8 mouse cellular contexts compared by ENCODE assay signal in genomic region chr19:32956916-32957558, GRCm38 (mm10).
DNase-seq lines count a peak whose midpoint lies in the region; ATAC-seq and TF ChIP-seq lines count a peak whose summit lies in the region.

No protein-coding gene starts in this region.

- 4% methylated on average over 13 of the region's 13 CpGs for WGBS in hindbrain, embryonic 13.5 days
- 3% methylated on average over 13 of the region's 13 CpGs for WGBS in lung, embryonic 14.5 days

- no peaks in the 10 kb centered on the region for H3K9me3 ChIP-seq in hindbrain, embryonic 13.5 days
- no peaks in the 10 kb centered on the region for H3K9me3 ChIP-seq in lung, embryonic 14.5 days (ENCODE audit: low read depth, low read length)

- no peak for TF ChIP-seq CTCF in bone marrow macrophage, adult 2 months (IDR thresholded peaks at IDR 0.05; ENCODE audit: low read depth, low read length)
- TF ChIP-seq CTCF in lung, embryonic 14.5 days (IDR thresholded peaks at IDR 0.05; ENCODE audit: low read depth): no peak

- no peak overlapping the region for H3K27ac ChIP-seq in bone marrow macrophage, adult 2 months (ENCODE audit: insufficient read depth, low read depth, low read length)
- H3K27ac ChIP-seq in hindbrain, embryonic 13.5 days: no peak overlapping the region
- no peak overlapping the region for H3K27ac ChIP-seq in lung, embryonic 14.5 days (ENCODE audit: low read depth)

- H3K9ac ChIP-seq in hindbrain, embryonic 13.5 days: no peak overlapping the region
- H3K9ac ChIP-seq in lung, embryonic 14.5 days: no peak overlapping the region

- peaks cover 35% of the 10 kb centered on the region for H3K4me1 ChIP-seq in bone marrow macrophage, adult 2 months (ENCODE audit: control insufficient read depth, insufficient read depth, low read length)
- peaks cover 24% of the 10 kb centered on the region for H3K4me1 ChIP-seq in hindbrain, embryonic 13.5 days (replicated peaks)
- H3K4me1 ChIP-seq in lung, embryonic 14.5 days (ENCODE audit: insufficient read depth): no peaks in the 10 kb centered on the region

- DNase-seq in frontal cortex, postnatal 25 days (ENCODE audit: low spot score in 2 of 2): no peak
- peak; percentile 38 for DNase-seq in lung, embryonic 14.5 days
- DNase-seq in retina, embryonic 14.5 days (ENCODE audit: low spot score): peak; percentile 49
- no peak for DNase-seq in adipocyte (ENCODE audit: low spot score)
- DNase-seq in gastrocnemius, adult 8-10 months (ENCODE audit: low spot score in 2 of 2): no peak

- peaks cover 8% of the 10 kb centered on the region; the same call in 1 of the 2 replicates for H3K27me3 ChIP-seq in hindbrain, embryonic 13.5 days
- H3K27me3 ChIP-seq in lung, embryonic 14.5 days (ENCODE audit: insufficient read depth, low read length): no peaks in the 10 kb centered on the region

- peak; percentile 66 for ATAC-seq in frontal cortex, adult (ENCODE audit: low TSS enrichment)
- no peak for ATAC-seq in hindbrain, embryonic 13.5 days (ENCODE audit: low FRiP score)
- ATAC-seq in lung, embryonic 14.5 days (ENCODE audit: insufficient read depth): peak; percentile 69; the same call in 1 of the 2 replicates

- no peak for TF ChIP-seq POLR2A in bone marrow macrophage, adult 2 months (IDR thresholded peaks at IDR 0.05; ENCODE audit: borderline replicate concordance, low read depth, low read length)

- no peaks in the 10 kb centered on the region for H3K36me3 ChIP-seq in hindbrain, embryonic 13.5 days
- no peaks in the 10 kb centered on the region for H3K36me3 ChIP-seq in lung, embryonic 14.5 days (ENCODE audit: insufficient read depth)

- peak overlapping the region; percentile 44 for H3K4me3 ChIP-seq in bone marrow macrophage, adult 2 months (ENCODE audit: insufficient read depth, low read length)
- H3K4me3 ChIP-seq in hindbrain, embryonic 13.5 days: no peak overlapping the region; the same call in 1 of the 2 replicates
- peak overlapping the region; percentile 20; the same call in 1 of the 2 replicates for H3K4me3 ChIP-seq in lung, embryonic 14.5 days (ENCODE audit: low read depth, low read length)

- H3K4me2 ChIP-seq in hindbrain, embryonic 13.5 days: peak overlapping the region; percentile 49
- H3K4me2 ChIP-seq in lung, embryonic 14.5 days: peak overlapping the region; percentile 59

Comparison
In these comparisons a context has a peak if more than half of its experiments do, and no peak if none do; other contexts are left out.
1. DNase-seq: peak in lung, embryonic 14.5 days (single experiment) and retina, embryonic 14.5 days (single experiment); none in frontal cortex, postnatal 25 days (0 of 2), adipocyte (single experiment) and gastrocnemius, adult 8-10 months (0 of 2).